Mouse (Mus musculus) lung, postnatal 36 days (tissue): Measurements from ENCODE around the gene Flad1.

Experiments used
- DNase-seq: peaks from one replicate; pipeline ENCODE4 v3.0.0; 2022; ENCODE audit warnings: mixed read lengths

Flad1 gene

GRCm38 (mm10) chr3:89394894-89395256 is 16.8 kb downstream of the Flad1 start:
- peak; percentile 93 for DNase-seq

- peak; percentile 89 for DNase-seq
Measured at GRCm38 (mm10) chr3:89394006-89394893, 17.4 kb downstream of the Flad1 start, which contains the start of gene Zbtb7b. Gene Zbtb7b, minus strand, starts transcription at chr3:89394776.

GRCm38 (mm10) chr3:89393605-89394004 is 18.1 kb downstream of the Flad1 start:
- DNase-seq = peak; percentile 99

- peak; percentile 64 for DNase-seq
Measured at GRCm38 (mm10) chr3:89392871-89393311, 18.8 kb downstream of the Flad1 start.

GRCm38 (mm10) chr3:89391663-89392511 is 19.8 kb downstream of the Flad1 start:
- peak; percentile 72 for DNase-seq

- no peak for DNase-seq
Measured at GRCm38 (mm10) chr3:89390699-89391662, 20.7 kb downstream of the Flad1 start.

GRCm38 (mm10) chr3:89390111-89390515 is 21.6 kb downstream of the Flad1 start:
- DNase-seq = peak; percentile 51

GRCm38 (mm10) chr3:89388901-89389740 is 22.5 kb downstream of the Flad1 start:
- DNase-seq = peak; percentile 67

- DNase-seq = no peak
Measured at GRCm38 (mm10) chr3:89388134-89388881, 23.4 kb downstream of the Flad1 start.

GRCm38 (mm10) chr3:89387632-89388031 is 24.0 kb downstream of the Flad1 start:
- DNase-seq = no peak

GRCm38 (mm10) chr3:89386438-89387420 is 24.9 kb downstream of the Flad1 start:
- no peak for DNase-seq

GRCm38 (mm10) chr3:89385451-89385850 is 26.2 kb downstream of the Flad1 start:
- no peak for DNase-seq

- DNase-seq = no peak
Measured at GRCm38 (mm10) chr3:89384331-89385076, 27.2 kb downstream of the Flad1 start.

- peak; percentile 51 for DNase-seq
Measured at GRCm38 (mm10) chr3:89383651-89384255, 27.9 kb downstream of the Flad1 start.

- DNase-seq = no peak
Measured at GRCm38 (mm10) chr3:89382950-89383349, 28.7 kb downstream of the Flad1 start.

GRCm38 (mm10) chr3:89382033-89382882 is 29.4 kb downstream of the Flad1 start:
- no peak for DNase-seq

GRCm38 (mm10) chr3:89381233-89381632 is 30.4 kb downstream of the Flad1 start:
- DNase-seq = no peak
